Mouse (Mus musculus) intestine, embryonic 14.5 days (tissue): ENCODE data around the gene B3gat2. TPM values are rescaled to one million over a fixed set of nuclear protein-coding genes. Genes with fewer than 3 reads are reported as not detected.

Source experiments
- ATAC-seq: fragments of 200-750 bp; cut with Nextera tagmentation; replicated peaks from 2 replicates; pipeline ENCODE4 v1.8.0; 2017; ENCODE audit warnings: low read depth, moderate number of reproducible peaks, moderate TSS enrichment, moderate library complexity; ENCODE audit not compliant: low FRiP score, low TSS enrichment
- DNase-seq: peaks from one replicate; pipeline ENCODE4 v3.0.0-alpha.2; 2018; ENCODE audit warnings: low spot score
- H3K27ac ChIP-seq: fragments of 300-500 bp; sonication (generic); 2 replicates; pipeline ENCODE4 v1.5.1; 2014; ENCODE audit warnings: low read depth, mild to moderate bottlenecking, control low read depth
- H3K27me3 ChIP-seq: fragments of 300-500 bp; sonication (generic); replicated peaks from 2 replicates; pipeline ENCODE4 v1.6.1; 2014; ENCODE audit warnings: low read length, control low read depth; ENCODE audit not compliant: control insufficient read depth, insufficient read depth
- H3K36me3 ChIP-seq: fragments of 300-500 bp; sonication (generic); 2 replicates; pipeline ENCODE4 v1.6.1; 2014; ENCODE audit warnings: low read length, control low read depth; ENCODE audit not compliant: control insufficient read depth, insufficient read depth
- H3K4me1 ChIP-seq: fragments of 300-500 bp; sonication (generic); replicated peaks from 2 replicates; pipeline ENCODE4 v1.6.1; 2014; ENCODE audit warnings: low read length, control low read depth, mixed read lengths; ENCODE audit not compliant: control insufficient read depth, insufficient read depth
- H3K4me2 ChIP-seq: fragments of 300-500 bp; sonication (generic); 2 replicates; pipeline ENCODE4 v1.6.1; 2014; ENCODE audit warnings: low read length
- H3K4me3 ChIP-seq: fragments of 300-500 bp; sonication (generic); 2 replicates; pipeline ENCODE4 v1.5.1; 2014; ENCODE audit warnings: low read depth, low read length, control low read depth, mixed read lengths
- H3K9ac ChIP-seq: fragments of 300-500 bp; sonication (generic); 2 replicates; pipeline ENCODE4 v1.6.1; 2014; ENCODE audit warnings: mild to moderate bottlenecking, low read length
- H3K9me3 ChIP-seq: fragments of 300-500 bp; sonication (generic); 2 replicates; pipeline ENCODE4 v1.6.1; 2016; ENCODE audit warnings: low read length, control low read depth; ENCODE audit not compliant: control insufficient read depth
- WGBS: fragments of 180-500 bp; shearing (Covaris S2); extraction: QIAGEN DNeasy Blood & Tissue Kit; methylation state at CpG from one replicate; pipeline ENCODE4 v1.1.7; 2014; 5-methylcytosine and 5-hydroxymethylcytosine counted together
- polyA plus RNA-seq: library from polyadenylated mRNA; unstranded; fragments of >200 nt; fragmentation: Nextera tagmentation; extraction: Ambion mirVana; gene quantifications from 2 replicates; pipeline ENCODE4 v1.2.1, GENCODE M21; 2014

Gene B3gat2
- polyA plus RNA-seq, 1 experiment from 2014 or later, result 0.43 TPM

DNA sequence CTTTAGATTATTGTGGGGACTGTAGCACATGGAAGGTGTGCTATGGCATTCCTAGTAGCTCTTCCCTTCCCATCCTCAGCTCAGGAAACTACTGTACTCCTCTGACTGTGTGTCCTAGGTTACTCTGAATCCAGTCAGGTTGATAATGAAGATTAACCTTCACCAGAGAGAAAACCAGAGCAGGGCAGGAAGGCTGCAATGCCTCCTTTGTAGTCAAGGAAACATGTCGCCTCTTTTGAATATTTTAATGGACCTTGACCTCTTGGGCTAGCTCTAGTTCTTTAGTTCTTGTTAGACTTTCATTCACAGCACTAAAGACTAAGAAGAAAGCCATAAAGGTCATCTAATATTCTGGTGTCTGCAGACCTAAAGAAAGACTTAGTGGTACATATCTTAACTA lies 7.2 kb upstream of the B3gat2 start:
- 0 out of 2 replicates have a peak, but pooled peaks cover 6% of the 10 kb centered on the region for H3K27me3 ChIP-seq
- DNase-seq (no peak), ATAC-seq (no peak)
- H3K4me3 ChIP-seq, result no peak overlapping the region
- H3K9ac ChIP-seq, result no peak overlapping the region
- H3K4me1 ChIP-seq, result no peaks in the 10 kb centered on the region
- 68% methylated on average over 1 of the region's 1 CpGs for WGBS
- H3K4me2 ChIP-seq, result no peak overlapping the region
- no peak overlapping the region for H3K27ac ChIP-seq
- H3K36me3 ChIP-seq, result no peaks in the 10 kb centered on the region
- no peaks in the 10 kb centered on the region for H3K9me3 ChIP-seq

DNA sequence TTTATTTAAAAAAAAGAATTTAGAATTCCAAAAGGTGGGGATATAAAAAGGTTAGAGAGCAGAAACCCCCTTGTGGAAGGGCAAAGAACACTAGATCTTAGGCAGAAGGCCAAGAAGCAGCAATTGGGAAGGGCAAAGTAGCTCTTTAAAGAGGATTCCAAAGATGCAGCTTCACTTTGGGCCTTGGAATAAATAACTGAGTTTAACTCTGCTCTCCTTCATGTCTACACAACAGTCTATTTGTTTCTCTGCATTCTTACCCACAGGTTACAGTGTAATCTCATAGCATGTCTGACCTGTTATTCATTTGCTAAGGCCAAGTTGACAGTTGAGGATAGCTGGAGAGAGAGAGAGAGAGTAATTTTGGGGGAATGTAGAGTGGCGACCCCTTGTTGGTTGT lies 6.6 kb upstream of the B3gat2 start:
- no peaks in the 10 kb centered on the region for H3K9me3 ChIP-seq
- H3K4me2 ChIP-seq, result no peak overlapping the region
- no peak overlapping the region for H3K4me3 ChIP-seq
- H3K27ac ChIP-seq, result no peak overlapping the region
- H3K36me3 ChIP-seq, result no peaks in the 10 kb centered on the region
- H3K27me3 ChIP-seq, result peaks cover 11% of the 10 kb centered on the region
- no peak overlapping the region for H3K9ac ChIP-seq
- H3K4me1 ChIP-seq, result no peaks in the 10 kb centered on the region
- 89% methylated on average over 1 of the region's 1 CpGs for WGBS
- ATAC-seq, result no peak
- no peak for DNase-seq

DNA sequence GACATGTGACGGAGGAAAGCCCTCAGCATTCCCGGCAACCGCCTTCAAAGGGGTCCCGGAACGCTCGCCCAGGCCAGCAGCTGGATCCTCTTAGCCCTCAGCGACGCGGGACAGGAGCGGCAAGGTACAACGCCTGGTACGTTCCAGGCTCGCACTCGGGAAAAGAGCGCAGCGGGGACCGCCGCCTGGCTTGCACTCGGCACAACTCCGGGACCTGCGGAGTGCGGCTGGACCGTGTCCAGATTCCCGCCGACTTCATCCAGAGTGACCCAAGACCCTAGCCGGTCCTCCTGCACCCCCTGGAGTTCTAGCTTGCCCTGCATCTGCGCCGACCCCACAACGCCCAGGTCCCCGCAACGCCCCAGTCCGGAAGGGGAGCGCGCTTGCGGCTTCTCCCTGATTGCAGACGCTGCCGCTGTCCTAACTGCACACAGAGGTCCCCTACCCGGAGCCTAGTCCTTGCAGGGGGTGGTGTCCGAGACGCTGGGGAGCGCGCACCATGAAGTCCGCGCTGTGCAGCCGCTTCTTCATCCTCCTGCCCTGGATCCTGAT lies 659 bp downstream of the B3gat2 start:
- Histone ChIP-seq H3K4me2 (peak overlapping the region; percentile 97), H3K9ac (peak overlapping the region; percentile 22), H3K27me3 (peaks cover 50% of the 10 kb centered on the region), H3K4me1 (no peaks in the 10 kb centered on the region), H3K27ac (no peak overlapping the region), H3K9me3 (no peaks in the 10 kb centered on the region), H3K4me3 (peak overlapping the region; percentile 51), H3K36me3 (no peaks in the 10 kb centered on the region)
- ATAC-seq (peak; percentile 51), DNase-seq (no peak)
- WGBS, result under 1% methylated on average over 45 of the region's 45 CpGs

GRCm38 (mm10) chr1:23762782-23763630 lies 1.5 kb downstream of the B3gat2 start:
- no peaks in the 10 kb centered on the region for H3K9me3 ChIP-seq
- no peak overlapping the region for H3K9ac ChIP-seq
- H3K4me1 ChIP-seq, result no peaks in the 10 kb centered on the region
- peaks cover 50% of the 10 kb centered on the region for H3K27me3 ChIP-seq
- DNase-seq, result peak; percentile 98
- peak overlapping the region; percentile 97 for H3K4me2 ChIP-seq
- peak; percentile 89 for ATAC-seq
- peak overlapping the region; percentile 51 for H3K4me3 ChIP-seq
- no peak overlapping the region for H3K27ac ChIP-seq
- no peaks in the 10 kb centered on the region for H3K36me3 ChIP-seq
- 1% methylated on average over 63 of the region's 65 CpGs for WGBS

DNA sequence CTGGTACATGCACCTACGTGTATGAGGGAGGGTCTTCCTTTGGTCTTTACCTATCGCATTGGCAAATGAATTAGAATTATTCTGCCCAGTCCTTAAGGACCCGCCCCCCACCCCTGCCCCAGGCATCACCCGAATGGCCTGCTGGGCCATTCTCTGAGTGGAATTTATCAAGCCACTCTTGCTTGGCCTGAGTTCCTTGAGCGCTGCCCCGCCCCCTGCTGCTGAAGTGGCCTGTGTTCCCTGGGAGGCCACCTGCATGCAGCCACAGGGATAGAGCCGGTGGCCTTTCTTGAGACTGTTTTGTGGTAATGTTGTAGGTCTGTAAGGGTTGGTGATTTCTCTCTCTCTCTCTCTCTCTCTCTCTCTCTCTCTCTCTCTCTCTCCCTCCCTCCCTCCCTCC lies 2.2 kb downstream of the B3gat2 start:
- WGBS, result 1% methylated on average over 7 of the region's 7 CpGs
- H3K4me1 ChIP-seq, result no peaks in the 10 kb centered on the region
- peak; percentile 60 for DNase-seq
- H3K9ac ChIP-seq, result no peak overlapping the region
- H3K27ac ChIP-seq, result no peak overlapping the region
- no peak overlapping the region for H3K4me3 ChIP-seq
- no peaks in the 10 kb centered on the region for H3K36me3 ChIP-seq
- no peak overlapping the region for H3K4me2 ChIP-seq
- H3K27me3 ChIP-seq, result peaks cover 50% of the 10 kb centered on the region
- ATAC-seq, result no peak
- no peaks in the 10 kb centered on the region for H3K9me3 ChIP-seq

GRCm38 (mm10) chr1:23764710-23765109 lies 3.2 kb downstream of the B3gat2 start:
- Histone ChIP-seq H3K4me2 (no peak overlapping the region), H3K27me3 (peaks cover 41% of the 10 kb centered on the region), H3K36me3 (no peaks in the 10 kb centered on the region), H3K4me1 (no peaks in the 10 kb centered on the region), H3K4me3 (no peak overlapping the region), H3K9ac (no peak overlapping the region), H3K27ac (no peak overlapping the region), H3K9me3 (no peaks in the 10 kb centered on the region)
- no peak for DNase-seq
- 73% methylated on average over 4 of the region's 4 CpGs for WGBS
- no peak for ATAC-seq

- no peak overlapping the region for H3K4me2 ChIP-seq
- H3K27ac ChIP-seq, result no peak overlapping the region
- no peaks in the 10 kb centered on the region for H3K9me3 ChIP-seq
- ATAC-seq (no peak), DNase-seq (no peak)
- H3K4me1 ChIP-seq, result no peaks in the 10 kb centered on the region
- H3K36me3 ChIP-seq, result no peaks in the 10 kb centered on the region
- H3K27me3 ChIP-seq, result no peaks in the 10 kb centered on the region
- 70% methylated on average over 3 of the region's 3 CpGs for WGBS
- no peak overlapping the region for H3K9ac ChIP-seq
- no peak overlapping the region for H3K4me3 ChIP-seq
Measured at GRCm38 (mm10) chr1:23773039-23773438, 11.5 kb downstream of the B3gat2 start.

GRCm38 (mm10) chr1:23792737-23793533 lies 31.4 kb downstream of the B3gat2 start:
- no peak overlapping the region for H3K27ac ChIP-seq
- 0 out of 2 replicates have a peak, but pooled peaks cover 2% of the 10 kb centered on the region for H3K27me3 ChIP-seq
- DNase-seq (peak; percentile 87), ATAC-seq (0 out of 2 replicates have a peak, but pooled peaks have one; percentile 43)
- no peaks in the 10 kb centered on the region for H3K9me3 ChIP-seq
- 48% methylated on average over 11 of the region's 11 CpGs for WGBS
- H3K9ac ChIP-seq, result no peak overlapping the region
- no peak overlapping the region for H3K4me2 ChIP-seq
- H3K4me3 ChIP-seq, result no peak overlapping the region
- H3K36me3 ChIP-seq, result no peaks in the 10 kb centered on the region
- no peaks in the 10 kb centered on the region for H3K4me1 ChIP-seq
